Mouse (Mus musculus) monocyte, adult 2 months (primary cell): ENCODE results near the gene Birc5.

Experiments used
- DNase-seq, 2 experiments: peaks; one replicate each; pipeline ENCODE4 v3.0.0; 2022; ENCODE audit warnings: low spot score in 2 of 2, low read depth in 1 of 2

The Birc5 gene

DNA sequence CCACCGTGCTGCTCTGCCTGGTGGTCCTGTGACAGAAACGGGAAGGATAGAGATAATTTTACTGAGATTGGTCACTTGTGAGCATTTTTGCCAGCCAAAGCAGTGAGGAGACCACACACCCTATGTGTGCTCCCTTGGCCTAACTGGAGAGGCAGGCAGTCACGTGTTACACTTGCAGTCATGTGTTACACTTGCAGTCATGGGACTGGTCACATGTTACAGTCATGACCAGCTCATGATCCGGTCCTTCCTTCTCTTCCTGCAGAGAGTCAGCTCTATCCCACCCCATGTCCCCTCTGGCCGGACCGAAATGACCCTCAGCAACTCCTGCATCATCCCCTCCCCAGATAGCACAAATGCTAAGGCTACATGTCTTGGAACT is 31.9 kb downstream of the Birc5 start:
- DNase-seq = no peak

- no peak for DNase-seq
These were observed 32.7 kb downstream of the Birc5 start for GRCm38 (mm10) chr11:117881787-117882186.

- DNase-seq = no peak
These were observed 33.2 kb downstream of the Birc5 start for GRCm38 (mm10) chr11:117882208-117882607.

GRCm38 (mm10) chr11:117886000-117886399 is 36.9 kb downstream of the Birc5 start:
- DNase-seq = no peak

GRCm38 (mm10) chr11:117888168-117888852 is 39.3 kb downstream of the Birc5 start:
- DNase-seq = no peak

DNA sequence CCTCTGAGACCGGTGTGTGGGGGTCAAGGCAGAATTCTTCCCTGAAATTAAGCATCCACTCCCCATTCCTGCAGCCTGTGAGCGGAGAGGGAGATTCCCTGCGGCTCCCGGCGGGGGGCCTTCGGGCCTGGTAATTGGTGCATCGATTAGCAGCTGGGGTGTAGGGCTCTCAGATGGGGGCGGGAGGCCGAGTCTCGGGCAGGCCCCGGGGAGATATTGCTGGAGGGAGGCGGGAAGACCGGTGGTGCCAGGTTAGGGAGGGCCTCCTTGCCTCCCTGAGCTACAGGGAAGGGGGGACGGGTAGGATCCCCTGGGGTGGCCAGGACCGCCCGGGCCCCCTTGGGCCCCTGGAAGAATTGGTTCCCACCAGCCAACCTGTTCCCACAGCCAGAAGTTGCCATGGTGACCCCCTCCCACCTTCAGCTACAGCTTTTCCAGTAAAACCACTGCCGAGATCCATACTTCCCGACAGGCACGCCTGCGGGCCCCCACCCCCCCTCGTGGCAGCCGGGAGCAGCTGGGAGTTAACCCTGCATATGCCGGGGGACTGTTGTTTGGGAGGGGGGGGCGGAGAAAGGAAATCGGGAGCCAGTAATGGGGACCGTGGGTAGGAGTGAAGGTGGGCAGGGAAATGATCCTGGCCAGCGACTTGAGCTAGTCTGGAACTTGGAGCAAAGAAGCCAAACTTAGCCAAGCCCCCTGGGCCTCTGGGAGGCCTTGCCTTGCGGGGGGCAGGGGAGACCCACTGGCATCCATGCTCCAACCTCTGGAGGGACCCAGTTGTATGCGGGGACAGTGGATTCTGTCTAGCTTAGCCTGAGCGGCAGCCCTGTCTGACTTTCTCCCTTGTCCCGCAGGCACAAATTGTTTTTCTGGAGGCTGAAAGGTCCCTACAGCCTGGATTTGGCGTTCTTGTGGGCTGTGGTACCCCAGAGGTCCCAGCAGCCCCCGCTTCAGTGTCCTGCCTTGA is 40.1 kb downstream of the Birc5 start:
- no peak for DNase-seq

DNA sequence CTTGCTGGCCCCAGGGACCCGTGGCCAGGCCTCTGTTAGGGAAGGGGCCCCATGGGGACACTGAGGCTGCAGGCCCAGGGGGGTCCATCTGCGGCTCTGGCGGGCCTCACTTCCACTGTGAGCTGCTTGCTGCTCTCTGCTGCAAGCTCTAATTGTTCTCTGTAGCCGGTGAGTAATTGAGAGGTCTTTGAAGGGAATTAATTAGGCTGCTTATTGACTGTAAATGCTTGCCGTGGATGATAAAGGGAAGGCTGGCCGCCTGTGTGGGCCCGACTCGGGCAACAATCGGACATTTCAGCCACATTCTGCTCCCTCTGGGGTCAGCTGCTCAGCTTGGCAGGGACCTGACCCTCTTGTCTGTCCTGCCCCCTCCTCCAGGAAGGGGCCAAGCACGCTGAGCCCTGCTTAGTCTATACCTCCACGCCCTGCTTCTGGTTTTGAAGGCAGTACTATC is 40.9 kb downstream of the Birc5 start:
- DNase-seq = no peak

DNA sequence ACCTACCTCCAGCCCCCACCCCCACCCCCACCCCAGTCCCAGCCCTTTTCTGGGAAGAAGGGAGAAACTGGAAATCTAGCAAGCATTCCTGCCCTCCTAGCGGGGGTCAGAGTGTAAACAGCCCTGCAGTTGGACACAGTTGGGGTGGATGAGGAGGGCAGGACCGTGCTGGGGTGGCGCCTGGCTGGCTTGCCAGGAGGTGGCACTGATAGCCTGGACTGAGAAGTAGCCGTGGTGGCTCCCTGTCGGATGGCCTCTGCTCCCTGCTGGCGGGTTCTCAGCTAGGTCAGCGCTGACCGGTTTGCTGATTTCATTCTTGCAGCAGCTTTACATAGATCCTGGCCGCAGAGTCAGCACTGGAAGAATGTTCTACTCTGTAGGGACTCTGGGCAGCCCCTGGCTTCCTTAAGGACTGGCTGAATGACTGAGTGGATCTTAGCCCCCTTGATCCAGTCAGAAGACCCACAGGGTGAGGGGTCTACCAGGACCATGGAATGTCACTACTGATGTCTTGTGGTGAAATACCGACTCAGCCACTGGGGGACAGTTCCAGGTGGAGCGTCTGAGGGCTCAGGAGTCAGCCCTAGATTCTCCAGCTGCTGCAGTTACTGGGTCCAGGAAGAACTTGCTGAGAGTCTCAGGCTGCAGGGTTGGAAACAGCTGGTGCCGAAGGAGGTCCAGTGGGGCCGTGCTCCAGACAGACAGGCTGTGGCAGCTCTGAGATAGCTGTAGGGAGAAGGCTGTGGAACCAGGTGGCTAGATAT is 41.6 kb downstream of the Birc5 start:
- DNase-seq = no peak

GRCm38 (mm10) chr11:117891581-117892175 is 42.6 kb downstream of the Birc5 start:
- no peak for DNase-seq

DNA sequence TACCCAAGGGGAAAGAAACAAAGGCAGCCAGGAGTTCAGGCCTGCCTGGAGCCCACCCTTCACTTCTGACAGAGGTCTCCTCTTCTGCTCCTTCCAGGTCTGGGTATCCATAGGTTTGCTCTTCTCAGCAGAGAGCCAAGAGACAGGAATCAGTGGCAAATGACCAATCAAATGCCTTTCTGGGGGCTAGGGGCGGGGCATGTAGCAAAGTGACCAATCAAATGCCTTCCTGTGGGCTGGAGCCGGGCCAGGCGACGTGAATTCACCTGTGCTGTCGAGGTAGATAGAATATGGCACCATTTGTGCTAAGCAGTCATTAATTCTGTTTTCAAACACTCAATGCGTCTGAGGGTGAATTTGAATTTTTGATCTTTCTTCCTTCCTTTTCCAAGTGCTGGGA is 43.1 kb downstream of the Birc5 start:
- DNase-seq = no peak

- DNase-seq = no peak
These were observed 45.6 kb downstream of the Birc5 start for GRCm38 (mm10) chr11:117894676-117895075.

DNA sequence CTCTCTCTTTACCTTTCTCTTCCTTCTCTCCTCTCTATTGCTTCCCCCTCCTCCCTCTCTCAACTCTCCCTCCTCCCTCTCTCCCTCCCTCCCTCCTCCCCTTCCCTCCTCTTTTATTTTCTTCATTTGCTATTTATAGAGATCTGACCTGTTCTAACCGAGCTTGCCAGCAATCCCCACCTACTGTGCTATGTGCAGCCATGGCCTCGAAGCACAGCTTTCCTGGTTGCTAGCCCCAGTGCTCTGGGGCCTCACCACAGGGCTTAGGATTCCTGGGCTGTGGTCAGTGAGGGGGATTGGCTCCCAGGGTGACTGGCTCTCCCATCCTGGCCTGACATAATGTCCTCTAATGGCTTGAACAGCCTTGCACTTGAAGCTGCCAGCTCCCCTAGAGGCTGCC is 47.5 kb downstream of the Birc5 start:
- DNase-seq = no peak

GRCm38 (mm10) chr11:117902282-117902681 is 53.2 kb downstream of the Birc5 start:
- DNase-seq = no peak

DNA sequence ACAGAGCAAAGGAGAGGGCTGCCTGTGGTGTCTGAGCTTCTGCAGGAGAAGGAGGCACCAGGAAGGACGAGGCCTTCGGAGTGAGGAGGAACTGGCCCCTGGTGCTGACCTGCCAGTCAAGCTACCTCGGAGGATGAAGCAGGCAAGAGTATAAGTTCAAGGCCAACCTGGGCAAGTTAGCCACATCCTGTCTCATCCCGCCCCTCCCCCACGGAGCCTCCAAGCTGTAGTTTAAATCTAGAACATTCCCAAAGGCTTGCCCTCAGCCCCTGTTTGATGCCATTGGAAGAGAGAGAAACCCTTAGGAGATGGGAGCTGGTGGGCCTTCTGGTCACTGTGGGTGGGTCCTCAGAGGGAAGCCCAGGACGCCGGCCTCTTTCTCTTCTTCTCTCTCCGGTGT is 55.4 kb downstream of the Birc5 start:
- no peak for DNase-seq
